ENCODE assay signal across 26 mouse cellular contexts in genomic region chr11:80116411-80116810, GRCm38 (mm10). TPM values are rescaled to one million over a fixed set of nuclear protein-coding genes. Genes with fewer than 3 reads are reported as not detected.
A peak's percentile ranks its signal among the peaks of the same experiment; 100 is the strongest.
DNase-seq lines count a peak whose midpoint lies in the region; ATAC-seq lines count a peak whose summit lies in the region.
"Had no signal": no experiment of that assay in that cellular context is flagged by ENCODE, and none has a peak within 500 bp of the region (broad histone marks: within the 10 kb centered on the region; RNA-seq: fewer than 3 reads in every experiment).

No protein-coding gene starts in this region.

- no peak overlapping the region for H3K27ac ChIP-seq in kidney, embryonic 16.5 days (ENCODE audit: low read length)
- H3K27ac ChIP-seq: forebrain, embryonic 13.5 days; hindbrain, embryonic 14.5 days; limb, embryonic 10.5 days; limb, embryonic 15.5 days; liver, embryonic 14.5 days; macrophage; midbrain, embryonic 13.5 days; stomach, embryonic 15.5 days had no signal

- H3K4me3 ChIP-seq in kidney, embryonic 16.5 days (ENCODE audit: low read length), result no peak overlapping the region
- H3K4me3 ChIP-seq: forebrain, embryonic 13.5 days; limb, embryonic 10.5 days; limb, embryonic 15.5 days; midbrain, embryonic 13.5 days; stomach, embryonic 15.5 days had no signal

- intact Hi-C loops in heart, postnatal 10 days (cut with DNase I), result no loop called here

- no peaks in the 10 kb centered on the region for H3K4me1 ChIP-seq in kidney, embryonic 16.5 days (ENCODE audit: insufficient read depth, low read length)
- H3K4me1 ChIP-seq: forebrain, embryonic 13.5 days; limb, embryonic 10.5 days; limb, embryonic 15.5 days; midbrain, embryonic 13.5 days; stomach, embryonic 15.5 days had no signal

- no peak overlapping the region for H3K9ac ChIP-seq in kidney, embryonic 16.5 days (replicated peaks; ENCODE audit: low read length)
- H3K9ac ChIP-seq: forebrain, embryonic 13.5 days; hindbrain, embryonic 14.5 days; limb, embryonic 15.5 days; liver, embryonic 14.5 days; midbrain, embryonic 13.5 days; stomach, embryonic 15.5 days had no signal

- no peak for ATAC-seq in kidney, embryonic 16.5 days (ENCODE audit: low FRiP score, low TSS enrichment)
- ATAC-seq: activated CD4-positive, CD25-positive, alpha-beta regulatory T cell, adult 4 months; forebrain, embryonic 13.5 days; midbrain, embryonic 13.5 days had no signal

- H3K9me3 ChIP-seq in kidney, embryonic 16.5 days (ENCODE audit: low read length), result no peaks in the 10 kb centered on the region
- H3K9me3 ChIP-seq: forebrain, embryonic 13.5 days; limb, embryonic 10.5 days; limb, embryonic 15.5 days; midbrain, embryonic 13.5 days; stomach, embryonic 15.5 days had no signal

- WGBS in kidney, embryonic 16.5 days, result 69% methylated on average over 1 of the region's 1 CpGs

- no peaks in the 10 kb centered on the region for H3K27me3 ChIP-seq in kidney, embryonic 16.5 days (ENCODE audit: insufficient read depth, low read length)
- H3K27me3 ChIP-seq: forebrain, embryonic 13.5 days; limb, embryonic 15.5 days; midbrain, embryonic 13.5 days; stomach, embryonic 15.5 days had no signal

- no peak overlapping the region for H3K4me2 ChIP-seq in kidney, embryonic 16.5 days (replicated peaks; ENCODE audit: low read depth, low read length)
- H3K4me2 ChIP-seq: forebrain, embryonic 13.5 days; heart, embryonic 11.5 days; hindbrain, embryonic 14.5 days; limb, embryonic 15.5 days; midbrain, embryonic 13.5 days; stomach, embryonic 15.5 days had no signal

- peaks cover 26% of the 10 kb centered on the region for H3K36me3 ChIP-seq in kidney, embryonic 16.5 days (ENCODE audit: insufficient read depth, low read length)

- peak; percentile 7 to 16 for DNase-seq in heart, postnatal 10 days
- no peak for DNase-seq in heart, adult 8-10 months (ENCODE audit: low spot score)
- DNase-seq in kidney, postnatal 10 days, result peak; percentile 64
- peak; percentile 2 for DNase-seq in lung, postnatal 10 days
- DNase-seq in lung, adult 18-20 months, result no peak
- peak; percentile 2 for DNase-seq in skeletal muscle tissue, adult 2 months (ENCODE audit: low read depth, low spot score)
- DNase-seq in thymus, postnatal 25 days, result no peak
- DNase-seq: B cell, adult 2 months; cerebellum, adult 8-10 months; cerebellum, postnatal 25 days; gastrocnemius, postnatal 10 days; heart, adult 11 months; right cerebral cortex, postnatal 14 days had no signal

RNA-seq across cellular contexts. Expression of gene Tefm, which starts 25.6 kb away (rescaled TPM):
- total RNA-seq in heart, postnatal 10 days (2021), result 10 to 100 TPM; 22.6 to 23.7 TPM
- total RNA-seq in heart, adult 8-10 months (2022), result 10 to 100 TPM; 30.1 to 36.3 (median 33.2) TPM
- polyA plus RNA-seq in kidney, embryonic 16.5 days (2015; fragmentation: Nextera tagmentation; extraction: Ambion mirVana), result 35.0 and 39.0 TPM in 2 replicates

RNA-seq across cellular contexts. Expression of gene Atad5, which starts 27.2 kb away (rescaled TPM):
- 1 to 10 TPM; 2.8 to 4.1 TPM for total RNA-seq in heart, postnatal 10 days (2021)
- total RNA-seq in heart, adult 8-10 months (2022), result under 1 TPM; 0.55 to 0.97 (median 0.69) TPM
- 8.3 and 10.5 TPM in 2 replicates for polyA plus RNA-seq in kidney, embryonic 16.5 days (2015; fragmentation: Nextera tagmentation; extraction: Ambion mirVana)

RNA-seq across cellular contexts. Expression of gene Crlf3, which starts 35.6 kb away (rescaled TPM):
- 10 to 100 TPM; 16.6 to 26.5 TPM for total RNA-seq in heart, postnatal 10 days (2021)
- total RNA-seq in heart, adult 8-10 months (2022), result 10 to 100 TPM in 2 of 4 experiments, 1 to 10 TPM in 2; 9.0 to 14.9 (median 12.1) TPM
- 39.0 and 39.5 TPM in 2 replicates for polyA plus RNA-seq in kidney, embryonic 16.5 days (2015; fragmentation: Nextera tagmentation; extraction: Ambion mirVana)

RNA-seq across cellular contexts. Expression of gene Adap2, which starts 37.5 kb away (rescaled TPM):
- total RNA-seq in heart, postnatal 10 days (2021), result 10 to 100 TPM in 1 of 2 experiments, 1 to 10 TPM in 1; 8.8 to 18.4 TPM
- total RNA-seq in heart, adult 8-10 months (2022), result 10 to 100 TPM in 2 of 4 experiments, 1 to 10 TPM in 2; 8.3 to 12.5 (median 9.9) TPM
- polyA plus RNA-seq in kidney, embryonic 16.5 days (2015; fragmentation: Nextera tagmentation; extraction: Ambion mirVana), result 3.1 and 3.6 TPM in 2 replicates
- total RNA-seq: hematopoietic stem cell, adult 5-6 weeks; megakaryocyte-erythroid progenitor cell, adult 5-6 weeks had no signal

Comparison
In these comparisons a context has a peak if more than half of its experiments do, and no peak if none do; other contexts are left out.
1. DNase-seq: peak in heart, postnatal 10 days (2 of 2), kidney, postnatal 10 days (single experiment), lung, postnatal 10 days (single experiment) and skeletal muscle tissue, adult 2 months (single experiment); none in heart, adult 8-10 months (single experiment), lung, adult 18-20 months (0 of 2) and thymus, postnatal 25 days (single experiment).